Mouse (Mus musculus) limb, embryonic 12.5 days (tissue): ENCODE results near the gene Ccl2. TPM values are rescaled to one million over a fixed set of nuclear protein-coding genes. Genes with fewer than 3 reads are reported as not detected.

Source experiments
- ATAC-seq: fragments of 200-750 bp; cut with Nextera tagmentation; 2 replicates; pipeline ENCODE4 v1.8.0; 2017; ENCODE audit warnings: low read depth, moderate TSS enrichment; ENCODE audit not compliant: insufficient number of reproducible peaks, insufficient read depth, low FRiP score, low TSS enrichment
- H3K27ac ChIP-seq: fragments of 300-500 bp; sonication (generic); 2 replicates; pipeline ENCODE4 v1.5.1; 2016; ENCODE audit warnings: mild to moderate bottlenecking, moderate library complexity
- H3K27me3 ChIP-seq: fragments of 300-500 bp; sonication (generic); 2 replicates; pipeline ENCODE4 v1.6.1; 2016; ENCODE audit warnings: mild to moderate bottlenecking, moderate library complexity
- H3K36me3 ChIP-seq: fragments of 300-500 bp; sonication (generic); 2 replicates; pipeline ENCODE4 v1.6.1; 2016; ENCODE audit warnings: mild to moderate bottlenecking, moderate library complexity
- H3K4me1 ChIP-seq: fragments of 300-500 bp; sonication (generic); replicated peaks from 2 replicates; pipeline ENCODE4 v1.6.1; 2016
- H3K4me2 ChIP-seq: fragments of 300-500 bp; sonication (generic); 2 replicates; pipeline ENCODE4 v1.6.1; 2016; ENCODE audit warnings: mild to moderate bottlenecking, moderate library complexity
- H3K4me3 ChIP-seq: fragments of 300-500 bp; sonication (generic); replicated peaks from 2 replicates; pipeline ENCODE4 v1.5.1; 2016; ENCODE audit warnings: mild to moderate bottlenecking
- H3K9ac ChIP-seq: fragments of 300-500 bp; sonication (generic); replicated peaks from 2 replicates; pipeline ENCODE4 v1.6.1; 2016; ENCODE audit warnings: mild to moderate bottlenecking, moderate library complexity
- H3K9me3 ChIP-seq: fragments of 300-500 bp; sonication (generic); 2 replicates; pipeline ENCODE4 v1.6.1; 2016; ENCODE audit warnings: mild to moderate bottlenecking, moderate library complexity
- WGBS: fragments of 180-500 bp; shearing (Covaris S2); methylation state at CpG from one replicate; pipeline ENCODE4 v1.1.7; 2016; 5-methylcytosine and 5-hydroxymethylcytosine counted together
- polyA plus RNA-seq: library from polyadenylated mRNA; unstranded; fragments of >200 nt; fragmentation: Nextera tagmentation; extraction: Ambion mirVana; gene quantifications from 2 replicates; pipeline ENCODE4 v1.2.1, GENCODE M21; 2016

The Ccl2 gene
- polyA plus RNA-seq, 1 experiment from 2014 or later, result 1.5 TPM

- WGBS, result 85% methylated on average over 3 of the region's 3 CpGs
- Histone ChIP-seq H3K4me3 (no peak overlapping the region), H3K36me3 (no peaks in the 10 kb centered on the region), H3K27me3 (no peaks in the 10 kb centered on the region), H3K9me3 (no peaks in the 10 kb centered on the region), H3K4me2 (no peak overlapping the region), H3K27ac (no peak overlapping the region), H3K4me1 (no peaks in the 10 kb centered on the region), H3K9ac (no peak overlapping the region)
- no peak for ATAC-seq
Measured at GRCm38 (mm10) chr11:82071076-82071475, 35.7 kb downstream of the Ccl2 start.

DNA sequence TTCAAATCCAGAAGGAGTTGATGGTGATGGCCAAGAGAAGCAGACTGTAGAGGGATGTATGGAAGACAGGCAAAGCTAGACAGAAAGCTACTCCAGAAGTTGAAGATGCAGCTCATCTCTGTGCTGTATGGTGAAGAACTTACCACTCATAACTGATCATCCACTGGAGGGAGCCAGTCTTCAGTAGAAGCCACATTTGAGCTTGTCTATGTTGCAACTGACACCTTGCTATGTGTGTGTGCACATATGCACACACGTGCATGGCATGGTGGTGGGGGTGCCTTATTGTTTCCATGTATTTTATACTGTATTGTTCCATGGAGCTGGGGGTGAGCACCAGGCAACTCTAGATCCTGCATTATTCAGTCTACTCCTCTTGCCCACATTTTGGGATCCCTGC is 37.0 kb downstream of the Ccl2 start:
- Histone ChIP-seq H3K9me3 (no peaks in the 10 kb centered on the region), H3K9ac (no peak overlapping the region), H3K4me3 (no peak overlapping the region), H3K27ac (no peak overlapping the region), H3K4me1 (no peaks in the 10 kb centered on the region), H3K36me3 (no peaks in the 10 kb centered on the region), H3K27me3 (no peaks in the 10 kb centered on the region), H3K4me2 (no peak overlapping the region)
- WGBS, result 71% methylated on average over 1 of the region's 1 CpGs
- no peak for ATAC-seq

DNA sequence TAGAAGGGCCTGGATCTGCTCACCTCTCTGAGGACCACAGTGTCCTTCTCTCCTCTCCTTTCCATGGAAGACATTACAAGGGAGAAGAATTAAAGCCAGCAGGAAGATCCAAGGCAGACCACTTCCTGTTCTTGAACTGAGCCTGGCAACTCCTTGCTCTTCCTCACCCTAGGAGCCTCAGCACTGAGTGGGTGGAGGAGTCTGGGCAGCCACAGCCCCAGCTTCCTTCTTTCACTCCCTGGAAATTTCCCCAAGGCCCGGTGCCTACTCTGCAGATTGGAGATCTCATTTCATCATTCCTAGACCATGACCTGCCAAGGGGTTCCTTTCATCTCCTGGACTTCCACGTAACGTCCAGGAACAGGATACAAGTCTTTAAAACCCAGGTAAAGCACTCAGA is 37.6 kb downstream of the Ccl2 start:
- H3K4me2 ChIP-seq, result no peak overlapping the region
- H3K27me3 ChIP-seq, result no peaks in the 10 kb centered on the region
- H3K9ac ChIP-seq, result no peak overlapping the region
- H3K4me3 ChIP-seq, result no peak overlapping the region
- H3K9me3 ChIP-seq, result no peaks in the 10 kb centered on the region
- no peaks in the 10 kb centered on the region for H3K36me3 ChIP-seq
- WGBS, result 81% methylated on average over 3 of the region's 3 CpGs
- no peak overlapping the region for H3K27ac ChIP-seq
- no peaks in the 10 kb centered on the region for H3K4me1 ChIP-seq
- ATAC-seq, result no peak

GRCm38 (mm10) chr11:82073686-82074085 is 38.3 kb downstream of the Ccl2 start:
- no peak for ATAC-seq
- WGBS, result 82% methylated on average over 3 of the region's 3 CpGs

GRCm38 (mm10) chr11:82077031-82077430 is 41.7 kb downstream of the Ccl2 start:
- no peak overlapping the region for H3K4me3 ChIP-seq
- no peaks in the 10 kb centered on the region for H3K36me3 ChIP-seq
- H3K27me3 ChIP-seq, result no peaks in the 10 kb centered on the region
- H3K9me3 ChIP-seq, result no peaks in the 10 kb centered on the region
- ATAC-seq, result no peak
- WGBS, result 51% methylated on average over 3 of the region's 3 CpGs
- no peak overlapping the region for H3K27ac ChIP-seq
- H3K9ac ChIP-seq, result no peak overlapping the region
- H3K4me2 ChIP-seq, result no peak overlapping the region
- no peaks in the 10 kb centered on the region for H3K4me1 ChIP-seq

More at GRCm38 (mm10) chr11:82073686-82074085, 38.3 kb downstream of the Ccl2 start:
- Histone ChIP-seq H3K4me2 (no peak overlapping the region), H3K36me3 (no peaks in the 10 kb centered on the region), H3K9ac (no peak overlapping the region), H3K4me1 (no peaks in the 10 kb centered on the region), H3K27me3 (no peaks in the 10 kb centered on the region), H3K4me3 (no peak overlapping the region), H3K27ac (no peak overlapping the region), H3K9me3 (no peaks in the 10 kb centered on the region)

DNA sequence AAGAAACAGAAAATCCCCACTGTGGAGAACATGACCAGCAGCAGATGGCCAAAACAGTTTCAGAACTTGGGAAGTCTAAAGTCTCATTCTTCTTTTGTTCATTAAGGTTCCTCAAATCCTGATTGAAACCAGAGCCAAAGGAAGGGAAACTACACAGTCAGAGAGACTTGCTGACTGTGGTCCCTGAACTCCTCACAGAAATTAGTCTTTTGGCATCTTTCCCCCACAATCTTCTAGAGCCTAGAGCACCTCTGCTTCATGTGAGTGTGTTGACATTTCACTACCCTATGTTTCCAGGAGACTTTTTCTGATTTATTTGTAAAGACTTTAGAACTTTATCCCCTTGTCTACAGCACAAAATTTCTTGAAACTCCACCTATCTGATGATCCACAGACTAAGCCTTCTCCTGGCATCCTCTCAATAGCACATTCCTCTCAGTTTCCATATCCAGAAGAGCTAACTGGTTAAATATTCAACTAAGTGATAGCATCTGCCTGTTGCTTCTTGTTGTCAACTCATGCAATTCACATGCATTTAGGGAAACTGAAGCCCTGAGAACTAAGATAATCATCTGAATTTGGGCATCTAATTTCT is 42.9 kb downstream of the Ccl2 start:
- Histone ChIP-seq H3K4me3 (no peak overlapping the region), H3K27me3 (no peaks in the 10 kb centered on the region), H3K27ac (no peak overlapping the region), H3K4me2 (no peak overlapping the region), H3K36me3 (no peaks in the 10 kb centered on the region), H3K9me3 (no peaks in the 10 kb centered on the region), H3K9ac (no peak overlapping the region), H3K4me1 (no peaks in the 10 kb centered on the region)
- ATAC-seq, result no peak

DNA sequence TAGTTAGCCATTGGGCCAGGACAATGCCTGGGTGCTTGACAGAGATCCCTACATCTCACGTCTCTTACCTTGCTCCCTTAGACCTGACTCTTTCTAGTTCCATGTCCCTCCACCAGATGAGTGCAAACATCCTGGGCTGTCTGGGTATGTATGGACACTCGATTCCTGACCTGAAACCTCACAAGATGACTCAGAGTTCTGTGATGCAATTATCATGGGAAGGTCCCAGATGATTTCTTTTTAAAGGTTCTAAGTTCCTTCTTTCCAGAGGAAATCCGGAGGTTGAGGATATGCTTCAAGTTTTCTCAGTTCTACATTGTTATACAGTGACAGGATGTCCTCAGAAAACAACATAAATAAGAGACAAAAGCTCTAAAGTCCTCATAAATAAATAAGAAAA is 45.5 kb downstream of the Ccl2 start:
- Histone ChIP-seq H3K4me1 (no peaks in the 10 kb centered on the region), H3K4me3 (no peak overlapping the region), H3K9ac (no peak overlapping the region), H3K36me3 (no peaks in the 10 kb centered on the region), H3K4me2 (no peak overlapping the region), H3K27me3 (no peaks in the 10 kb centered on the region), H3K9me3 (no peaks in the 10 kb centered on the region), H3K27ac (no peak overlapping the region)
- 80% methylated on average over 3 of the region's 3 CpGs for WGBS
- ATAC-seq, result no peak

DNA sequence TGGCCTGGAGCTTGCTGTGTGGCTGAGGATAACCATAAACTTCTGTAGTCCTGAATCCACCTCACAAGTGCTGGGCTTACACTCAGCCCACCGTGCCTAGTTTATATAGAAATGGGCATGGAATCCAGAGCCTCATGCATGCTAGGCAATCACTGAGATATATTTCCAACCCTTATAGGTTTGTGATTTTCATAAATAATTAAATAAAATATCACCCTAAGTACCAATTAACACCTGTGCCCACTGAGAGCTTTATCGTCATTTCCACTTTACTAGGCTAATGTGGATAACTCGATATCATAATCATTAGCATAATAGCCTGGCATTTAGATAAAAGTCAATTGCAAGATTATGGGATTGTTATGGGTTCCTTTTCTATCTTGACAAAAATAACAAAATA is 49.0 kb downstream of the Ccl2 start:
- 82% methylated on average over 3 of the region's 3 CpGs for WGBS
- H3K9ac ChIP-seq, result no peak overlapping the region
- H3K4me1 ChIP-seq, result no peaks in the 10 kb centered on the region
- H3K9me3 ChIP-seq, result no peaks in the 10 kb centered on the region
- no peak overlapping the region for H3K4me3 ChIP-seq
- H3K36me3 ChIP-seq, result no peaks in the 10 kb centered on the region
- no peaks in the 10 kb centered on the region for H3K27me3 ChIP-seq
- H3K27ac ChIP-seq, result no peak overlapping the region
- no peak overlapping the region for H3K4me2 ChIP-seq
- no peak for ATAC-seq

Other genes starting within 250 kb of the Ccl2 start
- not detected in 2 replicates for gene 5530401A14Rik, start 174.9 kb upstream of the Ccl2 start, polyA plus RNA-seq
- 0.51 and 0.60 TPM in 2 replicates for gene Asic2, start 67.1 kb upstream of the Ccl2 start, polyA plus RNA-seq
- gene Gm17268, start 3.0 kb downstream of the Ccl2 start, polyA plus RNA-seq, result not detected in 2 replicates
- 0.46 TPM in 1 of 2 replicates, not detected in the other for gene Ccl7, start 10.1 kb downstream of the Ccl2 start, polyA plus RNA-seq
- 0.19 TPM in 1 of 2 replicates, not detected in the other for gene Ccl11, start 22.3 kb downstream of the Ccl2 start, polyA plus RNA-seq
- gene Ccl12, start 66.3 kb downstream of the Ccl2 start, polyA plus RNA-seq, result 0.87 and 1.9 TPM in 2 replicates
- not detected in 2 replicates for gene Ccl8, start 79.6 kb downstream of the Ccl2 start, polyA plus RNA-seq